Mouse (Mus musculus) heart, embryonic 12.5 days (tissue): ENCODE measurements at regions not wholly inside any gene's neighbourhood (a gene's known extent, or its start where the extent isn't known, plus 50 kb on each side); places are given as distances from the start of the nearest gene placed in this dataset.

Experiments used
- ATAC-seq: fragments of 200-750 bp; cut with Nextera tagmentation; 2 replicates; pipeline ENCODE4 v1.8.0; 2017; ENCODE audit warnings: moderate TSS enrichment, moderate library complexity; ENCODE audit not compliant: insufficient number of reproducible peaks, low FRiP score
- H3K27ac ChIP-seq: fragments of 300-500 bp; sonication (generic); 2 replicates; pipeline ENCODE4 v1.5.1; 2016; ENCODE audit warnings: mild to moderate bottlenecking, moderate library complexity; ENCODE audit not compliant: poor library complexity, severe bottlenecking
- H3K27me3 ChIP-seq: fragments of 300-500 bp; sonication (generic); replicated peaks from 2 replicates; pipeline ENCODE4 v1.6.1; 2016; ENCODE audit warnings: mild to moderate bottlenecking, moderate library complexity
- H3K36me3 ChIP-seq: fragments of 300-500 bp; sonication (generic); 2 replicates; pipeline ENCODE4 v1.6.1; 2016; ENCODE audit warnings: mild to moderate bottlenecking, moderate library complexity
- H3K4me1 ChIP-seq: fragments of 300-500 bp; sonication (generic); replicated peaks from 2 replicates; pipeline ENCODE4 v1.6.1; 2016; ENCODE audit warnings: mild to moderate bottlenecking
- H3K4me2 ChIP-seq: fragments of 300-500 bp; sonication (generic); 2 replicates; pipeline ENCODE4 v1.6.1; 2016; ENCODE audit warnings: mild to moderate bottlenecking, moderate library complexity
- H3K4me3 ChIP-seq: fragments of 300-500 bp; sonication (generic); 2 replicates; pipeline ENCODE4 v1.5.1; 2016; ENCODE audit warnings: mild to moderate bottlenecking
- H3K9ac ChIP-seq: fragments of 300-500 bp; sonication (generic); 2 replicates; pipeline ENCODE4 v1.6.1; 2016; ENCODE audit warnings: mild to moderate bottlenecking, moderate library complexity
- H3K9me3 ChIP-seq: fragments of 300-500 bp; sonication (generic); replicated peaks from 2 replicates; pipeline ENCODE4 v1.6.1; 2016; ENCODE audit warnings: mild to moderate bottlenecking, moderate library complexity
- WGBS: fragments of 180-500 bp; shearing (Covaris S2); methylation state at CpG from one replicate; pipeline ENCODE4 v1.1.7; 2016; 5-methylcytosine and 5-hydroxymethylcytosine counted together

DNA sequence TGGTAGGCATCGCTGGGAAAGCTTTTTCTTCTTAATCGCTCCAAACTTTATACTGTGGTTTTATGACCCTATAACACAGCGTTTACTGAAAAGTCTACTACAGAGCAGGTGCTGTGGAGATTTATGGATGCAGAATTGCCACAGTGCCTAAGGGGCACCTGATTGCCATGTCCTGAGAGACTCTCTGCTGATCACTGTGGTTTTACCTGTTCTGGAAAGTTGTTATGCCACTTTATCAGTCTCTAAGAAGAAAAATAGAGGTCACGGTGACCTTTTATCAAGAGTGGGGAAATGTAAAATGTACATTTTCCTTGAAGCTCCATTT, 250.0 kb downstream of the Trib2 start:
- no peak overlapping the region for H3K4me2 ChIP-seq
- H3K9me3 ChIP-seq = no peaks in the 10 kb centered on the region
- H3K36me3 ChIP-seq = no peaks in the 10 kb centered on the region
- 57% methylated on average over 4 of the region's 4 CpGs for WGBS
- no peak for ATAC-seq
- H3K9ac ChIP-seq = no peak overlapping the region
- H3K27me3 ChIP-seq = no peaks in the 10 kb centered on the region
- H3K4me1 ChIP-seq = peaks cover 6% of the 10 kb centered on the region
- no peak overlapping the region for H3K4me3 ChIP-seq
- H3K27ac ChIP-seq = peak overlapping the region; percentile 77

DNA sequence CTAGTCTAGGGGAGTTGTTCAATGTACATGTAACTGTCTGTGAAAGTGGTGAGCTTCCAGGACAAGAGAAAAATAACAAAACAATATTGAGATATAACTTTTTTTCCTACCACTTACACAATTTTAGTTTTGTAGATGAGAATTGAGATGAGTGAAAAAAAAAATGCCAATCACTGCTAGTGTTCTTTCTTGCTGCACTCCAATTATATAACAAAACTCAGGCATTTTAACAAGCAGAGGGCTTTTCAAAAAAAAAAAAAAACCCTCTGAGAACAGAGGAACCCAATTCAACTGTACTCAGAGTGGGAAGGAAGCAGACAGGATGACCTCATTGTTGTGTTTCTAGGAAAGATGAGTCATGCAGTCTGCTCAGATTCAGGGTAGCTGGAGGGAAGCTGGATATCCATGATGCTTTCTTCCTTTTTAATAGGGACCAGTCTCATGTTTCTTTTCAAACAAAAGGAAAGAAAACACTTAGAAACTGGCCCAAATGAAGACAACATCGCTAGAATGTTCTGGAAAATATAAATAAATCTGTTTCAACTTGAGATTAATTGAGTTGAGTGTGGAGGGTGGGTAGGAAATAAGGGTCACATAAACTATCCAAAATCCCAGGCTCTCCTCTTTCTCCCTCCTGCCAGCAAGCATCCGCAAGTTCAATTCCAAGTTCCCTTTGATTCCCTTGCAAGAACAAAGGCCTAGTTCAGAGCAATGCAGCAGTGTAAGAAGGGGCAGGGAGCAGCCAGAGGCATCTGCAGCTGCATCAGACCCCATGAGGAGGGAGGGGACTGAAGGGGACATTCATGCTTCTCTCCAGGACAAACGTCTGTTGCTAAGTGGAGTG, 250.6 kb downstream of the Trib2 start:
- peak; percentile 75; the same call in 1 of the 2 replicates for ATAC-seq
- Histone ChIP-seq H3K4me3 (no peak overlapping the region), H3K9me3 (no peaks in the 10 kb centered on the region), H3K9ac (no peak overlapping the region), H3K4me2 (no peak overlapping the region), H3K27me3 (no peaks in the 10 kb centered on the region), H3K27ac (peak overlapping the region; percentile 77), H3K4me1 (peaks cover 6% of the 10 kb centered on the region), H3K36me3 (no peaks in the 10 kb centered on the region)
- 25% methylated on average over 3 of the region's 3 CpGs for WGBS

DNA sequence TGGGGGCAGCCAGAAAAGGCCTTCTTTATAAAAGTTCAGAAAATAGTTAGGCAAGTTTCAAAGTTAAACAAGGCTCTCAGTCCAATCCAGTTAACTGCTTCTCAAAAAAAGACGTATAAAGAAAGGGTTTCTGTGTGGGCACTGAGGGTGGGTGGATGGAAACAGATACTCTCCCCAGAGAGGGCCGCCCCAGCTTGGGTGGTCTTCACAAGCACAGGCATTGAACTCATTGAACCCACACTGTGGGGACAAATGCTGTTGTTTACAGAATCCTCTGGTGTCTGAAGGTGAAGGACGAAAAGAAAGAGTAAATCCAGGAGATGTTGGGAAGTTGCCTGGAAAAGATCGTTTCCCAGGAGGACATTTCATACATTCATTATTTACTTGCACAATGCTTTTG, 253.9 kb downstream of the Trib2 start:
- H3K36me3 ChIP-seq = no peaks in the 10 kb centered on the region
- H3K4me2 ChIP-seq = no peak overlapping the region
- H3K4me1 ChIP-seq = peaks cover 6% of the 10 kb centered on the region
- no peak overlapping the region for H3K4me3 ChIP-seq
- H3K9me3 ChIP-seq = no peaks in the 10 kb centered on the region
- H3K27ac ChIP-seq = no peak overlapping the region
- no peak overlapping the region for H3K9ac ChIP-seq
- ATAC-seq = no peak
- no peaks in the 10 kb centered on the region for H3K27me3 ChIP-seq
- WGBS = 73% methylated on average over 4 of the region's 4 CpGs

DNA sequence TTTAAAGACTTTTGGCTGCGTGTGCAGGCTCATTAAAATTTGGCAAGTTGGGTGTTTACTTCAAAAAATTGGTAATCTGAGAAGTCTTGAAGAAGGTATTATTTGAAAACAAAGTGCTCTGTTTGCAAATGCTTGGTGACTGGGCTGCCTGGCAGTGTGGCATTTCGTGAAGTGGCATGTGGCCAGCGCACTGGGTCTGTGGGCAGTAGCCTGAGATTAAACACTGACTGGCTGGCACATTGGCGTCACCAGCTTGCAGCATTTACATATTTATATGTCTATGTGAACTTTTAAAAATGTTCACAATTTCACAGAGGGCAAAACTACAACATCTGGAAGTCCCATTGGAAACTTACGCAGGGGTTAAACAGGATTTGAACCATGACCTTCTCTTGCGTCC, 261.3 kb downstream of the Trib2 start:
- ATAC-seq = no peak
- no peak overlapping the region for H3K4me2 ChIP-seq
- no peak overlapping the region for H3K4me3 ChIP-seq
- H3K9me3 ChIP-seq = no peaks in the 10 kb centered on the region
- no peak overlapping the region for H3K9ac ChIP-seq
- no peaks in the 10 kb centered on the region for H3K27me3 ChIP-seq
- no peaks in the 10 kb centered on the region for H3K4me1 ChIP-seq
- WGBS = 88% methylated on average over 6 of the region's 6 CpGs
- H3K27ac ChIP-seq = no peak overlapping the region
- H3K36me3 ChIP-seq = no peaks in the 10 kb centered on the region

DNA sequence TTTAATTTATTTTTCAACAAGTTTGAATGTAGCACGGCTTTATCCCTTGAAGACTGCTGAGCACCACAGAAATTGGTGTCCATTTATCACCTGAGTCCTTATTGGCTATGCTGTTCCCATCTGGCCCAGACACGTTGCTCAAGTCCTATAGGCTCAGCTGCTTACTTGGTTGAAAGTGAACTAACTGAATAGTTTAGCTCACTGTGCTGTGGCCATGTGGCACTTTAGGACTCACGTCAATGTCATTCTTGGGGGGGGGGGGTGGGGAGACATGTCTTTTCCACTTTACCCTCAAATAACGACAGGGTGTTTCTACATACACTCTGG, 263.1 kb downstream of the Trib2 start:
- Histone ChIP-seq H3K9me3 (no peaks in the 10 kb centered on the region), H3K4me1 (no peaks in the 10 kb centered on the region), H3K36me3 (no peaks in the 10 kb centered on the region), H3K4me2 (no peak overlapping the region), H3K4me3 (no peak overlapping the region), H3K27me3 (no peaks in the 10 kb centered on the region), H3K9ac (no peak overlapping the region), H3K27ac (no peak overlapping the region)
- 73% methylated on average over 4 of the region's 4 CpGs for WGBS
- no peak for ATAC-seq

DNA sequence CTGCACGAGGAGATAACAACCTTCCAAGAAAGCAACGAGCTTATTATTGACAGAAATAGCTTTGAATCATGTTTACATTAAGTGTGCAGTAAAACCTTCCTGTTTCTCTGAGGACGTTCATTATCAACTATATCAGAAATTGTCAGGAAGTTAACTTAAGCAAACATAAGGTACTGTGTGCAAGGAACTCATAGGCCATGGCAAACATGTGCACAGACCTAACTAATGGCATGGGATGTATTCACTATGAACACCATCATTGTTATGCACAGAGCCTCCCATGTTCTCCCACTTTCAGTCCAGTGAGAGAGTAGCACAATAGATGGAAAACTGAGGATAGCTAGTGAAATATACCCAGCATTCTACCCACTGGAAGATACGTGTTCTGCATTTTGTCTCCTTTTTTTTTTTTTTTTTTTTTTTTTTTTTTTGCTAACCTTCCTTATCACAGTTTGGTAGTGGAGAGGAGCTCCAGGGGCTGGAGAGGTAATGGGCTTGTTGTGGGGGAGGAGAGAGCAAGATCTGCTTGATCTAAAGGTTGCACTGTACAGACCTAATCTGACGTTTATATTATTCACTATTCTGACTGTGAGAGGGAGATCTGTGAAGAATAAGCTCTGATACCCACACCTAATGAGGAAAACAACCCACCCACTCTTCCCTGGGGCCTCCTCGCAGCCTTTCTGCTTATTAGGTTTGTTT, 263.6 kb downstream of the Trib2 start:
- no peak overlapping the region for H3K4me3 ChIP-seq
- no peaks in the 10 kb centered on the region for H3K27me3 ChIP-seq
- no peak overlapping the region for H3K27ac ChIP-seq
- no peaks in the 10 kb centered on the region for H3K9me3 ChIP-seq
- H3K4me2 ChIP-seq = no peak overlapping the region
- 53% methylated on average over 6 of the region's 6 CpGs for WGBS
- H3K36me3 ChIP-seq = no peaks in the 10 kb centered on the region
- H3K4me1 ChIP-seq = no peaks in the 10 kb centered on the region
- no peak for ATAC-seq
- no peak overlapping the region for H3K9ac ChIP-seq

DNA sequence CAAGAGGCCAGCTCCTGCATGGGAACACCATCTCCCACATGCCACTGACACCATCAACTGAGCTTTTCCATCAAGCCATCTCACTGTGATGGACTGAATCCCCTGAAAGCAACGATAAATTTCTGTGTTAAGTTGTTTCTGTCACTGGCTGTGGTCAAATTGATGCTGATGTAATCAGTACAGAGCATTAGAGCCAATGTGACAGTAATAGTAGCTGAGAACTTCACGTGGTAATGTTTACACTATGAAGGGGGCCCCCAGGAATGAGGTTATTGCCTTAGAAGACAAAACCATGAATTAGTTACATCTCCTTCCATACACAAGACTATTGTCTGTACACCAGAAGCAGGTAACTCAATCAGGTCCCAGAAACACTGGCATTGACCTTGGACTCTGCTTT, 264.5 kb downstream of the Trib2 start:
- Histone ChIP-seq H3K27ac (no peak overlapping the region), H3K9ac (no peak overlapping the region), H3K4me3 (no peak overlapping the region), H3K36me3 (no peaks in the 10 kb centered on the region), H3K4me1 (no peaks in the 10 kb centered on the region), H3K4me2 (no peak overlapping the region), H3K9me3 (no peaks in the 10 kb centered on the region), H3K27me3 (no peaks in the 10 kb centered on the region)
- ATAC-seq = no peak
- 70% methylated on average over 2 of the region's 2 CpGs for WGBS

DNA sequence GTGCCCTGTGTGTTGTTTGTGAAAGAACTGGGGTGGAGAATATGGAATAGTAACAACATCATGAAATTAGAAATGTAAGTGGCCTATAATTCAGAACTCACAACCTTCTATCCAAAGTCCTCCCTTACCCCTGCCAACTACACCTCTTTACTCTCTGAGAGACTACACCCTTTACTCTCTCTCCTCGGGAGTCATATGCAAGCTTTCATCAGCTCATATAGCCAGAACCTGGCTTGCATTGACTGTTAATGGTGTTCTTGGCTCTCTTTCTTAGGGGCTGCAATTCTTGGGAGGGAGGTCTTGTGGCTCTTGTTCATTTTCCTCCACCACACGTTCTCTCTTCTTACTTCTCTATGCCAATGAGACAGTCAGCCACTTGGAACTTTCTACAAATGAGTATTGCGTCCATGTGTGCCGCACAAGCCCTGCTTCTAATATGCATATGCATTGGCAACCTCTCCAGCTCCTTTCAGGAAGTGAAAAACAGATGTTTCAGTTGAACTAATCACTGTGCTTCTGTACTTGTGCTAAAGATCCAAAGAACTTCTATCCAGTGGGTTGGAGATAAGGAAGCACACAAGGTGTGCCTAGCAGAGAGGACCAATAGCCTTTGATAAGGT, 265.3 kb downstream of the Trib2 start:
- no peak overlapping the region for H3K27ac ChIP-seq
- H3K36me3 ChIP-seq = no peaks in the 10 kb centered on the region
- WGBS = 68% methylated on average over 4 of the region's 4 CpGs
- no peak for ATAC-seq
- no peak overlapping the region for H3K4me2 ChIP-seq
- no peaks in the 10 kb centered on the region for H3K4me1 ChIP-seq
- no peak overlapping the region for H3K9ac ChIP-seq
- H3K9me3 ChIP-seq = no peaks in the 10 kb centered on the region
- H3K27me3 ChIP-seq = no peaks in the 10 kb centered on the region
- H3K4me3 ChIP-seq = no peak overlapping the region

DNA sequence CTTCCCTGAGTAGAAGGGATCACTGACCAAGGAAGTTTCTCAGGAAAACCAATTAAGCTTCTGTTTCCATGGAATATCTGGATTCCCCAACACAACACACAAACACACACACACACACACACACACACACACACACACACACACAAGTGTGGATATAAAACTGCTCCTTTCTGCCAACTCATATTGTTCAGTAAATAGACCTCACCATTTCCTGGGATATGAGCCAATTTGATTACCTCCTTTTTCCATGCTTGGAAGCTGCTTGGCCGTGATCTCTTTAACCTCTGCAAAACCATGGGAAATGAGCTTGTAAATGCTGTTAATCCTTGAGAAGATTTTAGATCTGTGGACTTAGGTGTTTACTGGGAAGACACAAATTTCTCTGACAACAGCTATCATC, 272.4 kb downstream of the Trib2 start:
- peak overlapping the region; percentile 32; the same call in 1 of the 2 replicates for H3K27ac ChIP-seq
- no peaks in the 10 kb centered on the region for H3K9me3 ChIP-seq
- H3K9ac ChIP-seq = no peak overlapping the region
- no peaks in the 10 kb centered on the region for H3K27me3 ChIP-seq
- H3K36me3 ChIP-seq = no peaks in the 10 kb centered on the region
- H3K4me1 ChIP-seq = no peaks in the 10 kb centered on the region
- 54% methylated on average over 1 of the region's 1 CpGs for WGBS
- no peak overlapping the region for H3K4me3 ChIP-seq
- no peak overlapping the region for H3K4me2 ChIP-seq
- no peak; the same call in 1 of the 2 replicates for ATAC-seq

DNA sequence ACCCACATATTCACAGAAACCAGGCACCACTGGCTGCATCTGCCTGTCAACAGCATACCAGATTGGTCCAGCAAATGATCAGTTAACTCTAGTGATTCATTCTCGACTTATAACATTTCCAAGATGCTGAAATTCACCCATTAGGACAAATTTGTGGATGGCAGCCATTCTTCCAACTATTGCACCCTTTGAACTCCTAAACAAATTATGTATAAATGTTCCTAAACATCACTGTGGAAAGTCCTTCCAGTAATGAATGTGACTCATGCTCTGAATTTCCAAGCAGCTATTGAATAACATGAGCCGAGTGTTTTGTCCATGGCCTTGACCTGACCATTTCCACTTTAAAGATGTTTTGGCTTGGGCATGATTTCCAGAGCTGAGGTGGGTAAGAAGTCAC, 274.2 kb downstream of the Trib2 start:
- ATAC-seq = no peak
- Histone ChIP-seq H3K4me2 (no peak overlapping the region), H3K4me1 (no peaks in the 10 kb centered on the region), H3K27me3 (no peaks in the 10 kb centered on the region), H3K9ac (no peak overlapping the region), H3K36me3 (no peaks in the 10 kb centered on the region), H3K9me3 (no peaks in the 10 kb centered on the region), H3K27ac (no peak overlapping the region), H3K4me3 (no peak overlapping the region)
- 72% methylated on average over 2 of the region's 2 CpGs for whole genome bisulfite sequencing

DNA sequence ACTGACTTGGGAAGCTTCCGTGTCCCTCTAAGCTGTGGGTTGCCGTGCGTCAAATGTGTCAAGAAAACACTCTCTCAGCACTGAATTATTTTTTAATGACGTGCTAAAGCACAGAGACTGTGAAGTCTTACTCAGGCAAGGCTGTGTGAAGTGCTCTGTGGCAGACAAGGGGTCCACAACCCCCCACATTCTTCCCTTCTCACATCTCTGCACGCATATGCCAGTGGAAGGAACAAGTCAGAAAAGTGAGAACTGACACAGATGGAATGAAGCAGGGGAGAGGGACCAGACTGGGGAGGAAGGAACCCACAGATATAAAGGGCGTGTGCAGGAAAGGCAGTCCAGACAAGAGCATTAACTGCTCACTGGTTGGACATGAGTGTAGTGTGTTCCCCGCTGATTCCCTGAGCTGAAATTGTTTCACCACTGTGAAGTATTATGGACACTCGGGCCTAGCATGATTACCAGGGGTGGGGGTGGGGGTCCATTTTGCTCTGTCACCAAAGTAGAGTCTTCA, 279.8 kb downstream of the Trib2 start:
- Histone ChIP-seq H3K36me3 (no peaks in the 10 kb centered on the region), H3K9ac (no peak overlapping the region), H3K4me2 (no peak overlapping the region), H3K4me1 (peaks cover 7% of the 10 kb centered on the region), H3K4me3 (no peak overlapping the region), H3K27me3 (no peaks in the 10 kb centered on the region), H3K9me3 (no peaks in the 10 kb centered on the region), H3K27ac (no peak overlapping the region)
- WGBS = 55% methylated on average over 8 of the region's 8 CpGs
- peak; percentile 71 for ATAC-seq
